Mouse (Mus musculus) stomach, embryonic 14.5 days (tissue): ENCODE measurements around the gene Mmp19. TPM values are rescaled to one million over a fixed set of nuclear protein-coding genes. Genes with fewer than 3 reads are reported as not detected.

Experiments
- ATAC-seq: fragments of 200-750 bp; cut with Nextera tagmentation; 2 replicates; pipeline ENCODE4 v1.8.0; 2017; ENCODE audit warnings: low read depth, moderate TSS enrichment; ENCODE audit not compliant: insufficient number of reproducible peaks, insufficient read depth, low FRiP score
- H3K27ac ChIP-seq: fragments of 300-500 bp; sonication (generic); 2 replicates; pipeline ENCODE4 v1.5.1; 2014; ENCODE audit warnings: mild to moderate bottlenecking, low read length, moderate library complexity, mixed read lengths
- H3K27me3 ChIP-seq: fragments of 300-500 bp; sonication (generic); 2 replicates; pipeline ENCODE4 v1.6.1; 2014; ENCODE audit warnings: low read length, control low read depth, mixed read lengths; ENCODE audit not compliant: control insufficient read depth, insufficient read depth
- H3K36me3 ChIP-seq: fragments of 300-500 bp; sonication (generic); 2 replicates; pipeline ENCODE4 v1.6.1; 2014; ENCODE audit warnings: mild to moderate bottlenecking, control low read depth, low read length, moderate library complexity, mixed read lengths; ENCODE audit not compliant: control insufficient read depth, insufficient read depth
- H3K4me1 ChIP-seq: fragments of 300-500 bp; sonication (generic); 2 replicates; pipeline ENCODE4 v1.6.1; 2014; ENCODE audit warnings: low read length, control low read depth, mixed read lengths; ENCODE audit not compliant: control insufficient read depth, insufficient read depth
- H3K4me2 ChIP-seq: fragments of 300-500 bp; sonication (generic); replicated peaks from 2 replicates; pipeline ENCODE4 v1.6.1; 2014; ENCODE audit warnings: low read depth, low read length, control low read depth
- H3K4me3 ChIP-seq: fragments of 300-500 bp; sonication (generic); 2 replicates; pipeline ENCODE4 v1.5.1; 2014; ENCODE audit warnings: low read depth, low read length, control low read depth
- H3K9ac ChIP-seq: fragments of 300-500 bp; sonication (generic); replicated peaks from 2 replicates; pipeline ENCODE4 v1.6.1; 2014; ENCODE audit warnings: low read depth, mild to moderate bottlenecking, control low read depth, low read length, moderate library complexity, mixed read lengths
- H3K9me3 ChIP-seq: fragments of 300-500 bp; sonication (generic); 2 replicates; pipeline ENCODE4 v1.6.1; 2016; ENCODE audit warnings: low read depth, low read length, control low read depth; ENCODE audit not compliant: control insufficient read depth
- WGBS: fragments of 180-500 bp; shearing (Covaris S2); extraction: QIAGEN DNeasy Blood & Tissue Kit; methylation state at CpG from one replicate; pipeline ENCODE4 v1.1.7; 2014; 5-methylcytosine and 5-hydroxymethylcytosine counted together
- polyA plus RNA-seq: library from polyadenylated mRNA; unstranded; fragments of >200 nt; fragmentation: Nextera tagmentation; extraction: Ambion mirVana; gene quantifications from 2 replicates; pipeline ENCODE4 v1.2.1, GENCODE M21; 2014

Gene Mmp19
- polyA plus RNA-seq, 1 experiment from 2014 or later = 0.78 TPM

- Histone ChIP-seq H3K4me2 (peak overlapping the region; percentile 62), H3K9ac (peak overlapping the region; percentile 74), H3K27ac (peak overlapping the region; percentile 97), H3K36me3 (no peaks in the 10 kb centered on the region; the same call in 1 of the 2 replicates), H3K4me1 (peaks cover 29% of the 10 kb centered on the region), H3K9me3 (no peaks in the 10 kb centered on the region), H3K4me3 (peak overlapping the region; percentile 84), H3K27me3 (no peaks in the 10 kb centered on the region)
- 42% methylated on average over 9 of the region's 9 CpGs for WGBS
- no peak for ATAC-seq
These were observed 43.6 kb upstream of the Mmp19 start for GRCm38 (mm10) chr10:128746972-128747645.

- WGBS = under 1% methylated on average over 36 of the region's 36 CpGs
- no peaks in the 10 kb centered on the region for H3K27me3 ChIP-seq
These were observed 43.0 kb upstream of the Mmp19 start, which contains the start of gene Pym1 for GRCm38 (mm10) chr10:128747646-128748251. Gene Pym1 (plus strand): TSS chr10:128747889.

GRCm38 (mm10) chr10:128748252-128748864 lies 42.4 kb upstream of the Mmp19 start:
- ATAC-seq = peak; percentile 86
- Histone ChIP-seq H3K9me3 (no peaks in the 10 kb centered on the region), H3K27ac (peak overlapping the region; percentile 97), H3K4me2 (peak overlapping the region; percentile 70), H3K36me3 (no peaks in the 10 kb centered on the region; the same call in 1 of the 2 replicates), H3K4me3 (peak overlapping the region; percentile 84), H3K9ac (peak overlapping the region; percentile 74), H3K27me3 (no peaks in the 10 kb centered on the region), H3K4me1 (peaks cover 24% of the 10 kb centered on the region)
- WGBS = under 1% methylated on average over 37 of the region's 37 CpGs

More at GRCm38 (mm10) chr10:128747646-128748251, 43.0 kb upstream of the Mmp19 start, which contains the start of gene Pym1:
- H3K4me3 ChIP-seq = peak within 1 kb of the TSS; percentile 84
- no peaks in the 10 kb centered on the region for H3K9me3 ChIP-seq
- H3K4me1 ChIP-seq = peaks cover 29% of the 10 kb centered on the region
- H3K9ac ChIP-seq = peak within 1 kb of the TSS; percentile 74
- peak within 1 kb of the TSS; percentile 70 for H3K4me2 ChIP-seq
- peak; percentile 77 for ATAC-seq
- no peaks in the 10 kb centered on the region; the same call in 1 of the 2 replicates for H3K36me3 ChIP-seq
- peak within 1 kb of the TSS; percentile 97 for H3K27ac ChIP-seq

DNA sequence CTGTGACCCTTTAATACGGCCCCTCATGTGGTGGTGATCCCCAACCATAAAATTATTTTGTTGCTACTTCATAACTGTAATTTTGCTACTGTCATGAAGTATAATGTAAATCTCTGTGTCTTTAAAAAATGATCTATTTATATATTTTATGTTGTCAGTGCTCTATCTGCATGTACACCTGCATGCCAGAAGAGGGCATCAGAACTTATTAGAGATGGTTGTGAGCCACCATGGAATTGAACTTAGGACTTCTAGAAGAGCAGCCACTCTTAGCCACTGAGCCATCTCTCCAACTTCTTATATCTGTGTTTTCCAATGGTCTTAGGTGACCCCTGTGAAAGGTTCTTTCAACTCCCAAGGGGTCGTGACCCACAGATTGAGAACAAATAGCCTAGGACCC lies 17.8 kb upstream of the Mmp19 start:
- Histone ChIP-seq H3K36me3 (no peaks in the 10 kb centered on the region), H3K27me3 (no peaks in the 10 kb centered on the region), H3K4me3 (no peak overlapping the region), H3K27ac (no peak overlapping the region), H3K9ac (no peak overlapping the region), H3K4me2 (no peak overlapping the region), H3K4me1 (no peaks in the 10 kb centered on the region), H3K9me3 (no peaks in the 10 kb centered on the region)
- no peak for ATAC-seq
- WGBS = 72% methylated on average over 2 of the region's 2 CpGs

GRCm38 (mm10) chr10:128773685-128774084 lies 17.0 kb upstream of the Mmp19 start:
- Histone ChIP-seq H3K4me3 (no peak overlapping the region), H3K9me3 (no peaks in the 10 kb centered on the region), H3K4me1 (peaks cover 5% of the 10 kb centered on the region; the same call in 1 of the 2 replicates), H3K36me3 (no peaks in the 10 kb centered on the region), H3K27ac (no peak overlapping the region), H3K4me2 (no peak overlapping the region), H3K27me3 (no peaks in the 10 kb centered on the region), H3K9ac (no peak overlapping the region)
- WGBS = 28% methylated on average over 5 of the region's 5 CpGs
- no peak for ATAC-seq

- 92% methylated on average over 2 of the region's 2 CpGs for WGBS
- no peak for ATAC-seq
- H3K4me3 ChIP-seq = no peak overlapping the region
- peak overlapping the region; percentile 62; the same call in 1 of the 2 replicates for H3K27ac ChIP-seq
- H3K27me3 ChIP-seq = no peaks in the 10 kb centered on the region
- no peaks in the 10 kb centered on the region for H3K9me3 ChIP-seq
- no peaks in the 10 kb centered on the region for H3K36me3 ChIP-seq
- H3K9ac ChIP-seq = no peak overlapping the region
- H3K4me2 ChIP-seq = no peak overlapping the region
- H3K4me1 ChIP-seq = peaks cover 10% of the 10 kb centered on the region
These were observed 12.3 kb upstream of the Mmp19 start for GRCm38 (mm10) chr10:128778441-128778840.

- H3K36me3 ChIP-seq = no peaks in the 10 kb centered on the region
- no peak overlapping the region for H3K9ac ChIP-seq
- ATAC-seq = peak; percentile 91; the same call in 1 of the 2 replicates
- peaks cover 10% of the 10 kb centered on the region for H3K4me1 ChIP-seq
- no peak overlapping the region for H3K4me2 ChIP-seq
- no peaks in the 10 kb centered on the region for H3K27me3 ChIP-seq
- H3K9me3 ChIP-seq = no peaks in the 10 kb centered on the region; the same call in 1 of the 2 replicates
- no peak overlapping the region for H3K4me3 ChIP-seq
- H3K27ac ChIP-seq = peak overlapping the region; percentile 62; the same call in 1 of the 2 replicates
- WGBS = 25% methylated on average over 8 of the region's 8 CpGs
These were observed 11.5 kb upstream of the Mmp19 start for GRCm38 (mm10) chr10:128779011-128779795.

GRCm38 (mm10) chr10:128780200-128780599 lies 10.5 kb upstream of the Mmp19 start:
- H3K27ac ChIP-seq = no peak overlapping the region
- peaks cover 10% of the 10 kb centered on the region for H3K4me1 ChIP-seq
- H3K9me3 ChIP-seq = no peaks in the 10 kb centered on the region; the same call in 1 of the 2 replicates
- H3K27me3 ChIP-seq = no peaks in the 10 kb centered on the region
- no peak overlapping the region for H3K9ac ChIP-seq
- H3K4me3 ChIP-seq = no peak overlapping the region
- no peaks in the 10 kb centered on the region for H3K36me3 ChIP-seq
- 100% methylated on average over 1 of the region's 1 CpGs for WGBS
- no peak overlapping the region for H3K4me2 ChIP-seq
- no peak for ATAC-seq
